Mouse (Mus musculus): ENCODE measurements around the gene Pitpnm2. TPM values are rescaled to one million over a fixed set of nuclear protein-coding genes. Genes with fewer than 3 reads are reported as not detected.

Gene Pitpnm2
- polyA plus RNA-seq, 1 experiment, result 17.3 TPM

GRCm38 (mm10) chr5:124230461-124230860 lies 19.1 kb downstream of the Pitpnm2 start:
- Histone ChIP-seq H3K4me1 (ENCODE audit: control insufficient read depth, insufficient read depth, low read length) (peaks cover 14% of the 10 kb centered on the region; the same call in 1 of the 2 replicates), H3K27ac (ENCODE audit: insufficient read depth, low read depth, low read length) (no peak overlapping the region), H3K4me3 (ENCODE audit: insufficient read depth, low read depth, low read length) (no peak overlapping the region), H3K27me3 (replicated peaks; ENCODE audit: control insufficient read depth, insufficient read depth, low read length) (no peaks in the 10 kb centered on the region), H3K36me3 (ENCODE audit: control insufficient read depth, insufficient read depth, low read length) (no peaks in the 10 kb centered on the region)
- no peak for TF ChIP-seq POLR2A (IDR thresholded peaks at IDR 0.05; ENCODE audit: low read depth, low read length)
- TF ChIP-seq CTCF (conservative IDR thresholded peaks at IDR 0.05; ENCODE audit: insufficient read depth, insufficient read length, low read depth, low read length), result no peak
- no peak for DNase-seq
- WGBS, result 63% methylated on average over 9 of the region's 9 CpGs

GRCm38 (mm10) chr5:124227193-124227592 lies 22.4 kb downstream of the Pitpnm2 start:
- no peak overlapping the region for H3K4me3 ChIP-seq (ENCODE audit: insufficient read depth, low read depth, low read length)
- no peak for TF ChIP-seq CTCF (conservative IDR thresholded peaks at IDR 0.05; ENCODE audit: insufficient read depth, insufficient read length, low read depth, low read length)
- TF ChIP-seq POLR2A (IDR thresholded peaks at IDR 0.05; ENCODE audit: low read depth, low read length), result no peak
- no peak for DNase-seq
- 63% methylated on average over 6 of the region's 6 CpGs for WGBS
- peaks cover 15% of the 10 kb centered on the region for H3K4me1 ChIP-seq (ENCODE audit: control insufficient read depth, insufficient read depth, low read length)
- H3K27ac ChIP-seq (ENCODE audit: insufficient read depth, low read depth, low read length), result peak overlapping the region; percentile 21; the same call in 1 of the 2 replicates
- H3K27me3 ChIP-seq (replicated peaks; ENCODE audit: control insufficient read depth, insufficient read depth, low read length), result no peaks in the 10 kb centered on the region
- no peaks in the 10 kb centered on the region for H3K36me3 ChIP-seq (ENCODE audit: control insufficient read depth, insufficient read depth, low read length)

GRCm38 (mm10) chr5:124226494-124226893 lies 23.1 kb downstream of the Pitpnm2 start:
- peak; percentile 87 for DNase-seq
- Histone ChIP-seq H3K4me1 (ENCODE audit: control insufficient read depth, insufficient read depth, low read length) (peaks cover 22% of the 10 kb centered on the region), H3K27ac (ENCODE audit: insufficient read depth, low read depth, low read length) (no peak overlapping the region), H3K27me3 (replicated peaks; ENCODE audit: control insufficient read depth, insufficient read depth, low read length) (no peaks in the 10 kb centered on the region), H3K36me3 (ENCODE audit: control insufficient read depth, insufficient read depth, low read length) (no peaks in the 10 kb centered on the region), H3K4me3 (ENCODE audit: insufficient read depth, low read depth, low read length) (no peak overlapping the region)
- TF ChIP-seq CTCF (conservative IDR thresholded peaks at IDR 0.05; ENCODE audit: insufficient read depth, insufficient read length, low read depth, low read length), result no peak
- no peak for TF ChIP-seq POLR2A (IDR thresholded peaks at IDR 0.05; ENCODE audit: low read depth, low read length)
- WGBS, result 60% methylated on average over 4 of the region's 4 CpGs

- Histone ChIP-seq H3K4me1 (ENCODE audit: control insufficient read depth, insufficient read depth, low read length) (peaks cover 24% of the 10 kb centered on the region), H3K4me3 (ENCODE audit: insufficient read depth, low read depth, low read length) (no peak overlapping the region), H3K36me3 (ENCODE audit: control insufficient read depth, insufficient read depth, low read length) (no peaks in the 10 kb centered on the region), H3K27me3 (replicated peaks; ENCODE audit: control insufficient read depth, insufficient read depth, low read length) (no peaks in the 10 kb centered on the region), H3K27ac (ENCODE audit: insufficient read depth, low read depth, low read length) (no peak overlapping the region)
- no peak for TF ChIP-seq CTCF (conservative IDR thresholded peaks at IDR 0.05; ENCODE audit: insufficient read depth, insufficient read length, low read depth, low read length)
- no peak for TF ChIP-seq POLR2A (IDR thresholded peaks at IDR 0.05; ENCODE audit: low read depth, low read length)
- 95% methylated on average over 7 of the region's 7 CpGs for WGBS
- no peak for DNase-seq
Observed at GRCm38 (mm10) chr5:124225891-124226290, 23.7 kb downstream of the Pitpnm2 start.

DNA sequence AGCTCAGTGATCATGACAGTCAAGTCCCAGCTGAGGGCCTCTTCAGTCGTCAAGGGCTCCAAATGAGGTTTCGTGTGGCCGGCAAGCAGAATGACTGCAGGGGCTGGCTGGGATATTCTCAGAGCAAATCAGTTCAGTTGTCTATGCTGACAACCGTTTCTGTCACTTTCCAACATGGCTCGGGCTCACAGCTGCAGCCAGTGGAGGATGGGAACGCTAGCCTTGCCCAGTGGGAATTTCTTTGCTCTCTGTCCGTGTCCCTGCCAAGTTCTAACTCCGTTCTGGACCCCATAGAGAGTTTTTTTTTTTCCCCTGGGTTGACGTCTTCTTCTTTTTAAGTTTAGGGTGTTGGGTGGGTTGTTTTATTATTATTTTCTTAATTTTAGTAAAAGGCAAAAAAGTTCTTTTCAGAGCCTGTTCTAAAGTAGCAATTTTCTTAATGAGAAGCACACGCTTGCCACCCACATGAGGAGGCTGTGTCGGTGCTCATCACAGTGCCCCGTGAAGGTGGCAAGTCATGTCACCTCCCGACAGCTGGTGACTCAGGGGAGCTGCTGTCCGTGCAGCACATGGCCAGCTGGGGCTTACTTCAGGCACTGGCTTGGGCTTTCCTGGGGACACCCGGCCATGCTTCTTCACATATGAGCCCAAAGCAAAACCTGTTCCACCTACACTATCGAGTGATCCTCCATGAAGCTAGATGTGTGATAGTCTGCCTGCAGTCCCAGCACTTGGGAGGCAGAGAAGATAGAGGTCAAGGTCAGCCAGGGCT lies 25.1 kb downstream of the Pitpnm2 start:
- DNase-seq, result no peak
- Histone ChIP-seq H3K27me3 (replicated peaks; ENCODE audit: control insufficient read depth, insufficient read depth, low read length) (no peaks in the 10 kb centered on the region), H3K27ac (ENCODE audit: insufficient read depth, low read depth, low read length) (no peak overlapping the region), H3K4me3 (ENCODE audit: insufficient read depth, low read depth, low read length) (no peak overlapping the region), H3K4me1 (ENCODE audit: control insufficient read depth, insufficient read depth, low read length) (peaks cover 29% of the 10 kb centered on the region), H3K36me3 (ENCODE audit: control insufficient read depth, insufficient read depth, low read length) (no peaks in the 10 kb centered on the region)
- no peak for TF ChIP-seq POLR2A (IDR thresholded peaks at IDR 0.05; ENCODE audit: low read depth, low read length)
- TF ChIP-seq CTCF (conservative IDR thresholded peaks at IDR 0.05; ENCODE audit: insufficient read depth, insufficient read length, low read depth, low read length), result no peak
- 77% methylated on average over 16 of the region's 16 CpGs for WGBS

GRCm38 (mm10) chr5:124223574-124223973 lies 26.0 kb downstream of the Pitpnm2 start:
- Histone ChIP-seq H3K36me3 (ENCODE audit: control insufficient read depth, insufficient read depth, low read length) (no peaks in the 10 kb centered on the region), H3K4me3 (ENCODE audit: insufficient read depth, low read depth, low read length) (no peak overlapping the region), H3K4me1 (ENCODE audit: control insufficient read depth, insufficient read depth, low read length) (peaks cover 29% of the 10 kb centered on the region), H3K27me3 (replicated peaks; ENCODE audit: control insufficient read depth, insufficient read depth, low read length) (no peaks in the 10 kb centered on the region), H3K27ac (ENCODE audit: insufficient read depth, low read depth, low read length) (no peak overlapping the region)
- TF ChIP-seq POLR2A (IDR thresholded peaks at IDR 0.05; ENCODE audit: low read depth, low read length) (no peak), CTCF (conservative IDR thresholded peaks at IDR 0.05; ENCODE audit: insufficient read depth, insufficient read length, low read depth, low read length) (no peak)
- no peak for DNase-seq
- 94% methylated on average over 8 of the region's 8 CpGs for WGBS

DNA sequence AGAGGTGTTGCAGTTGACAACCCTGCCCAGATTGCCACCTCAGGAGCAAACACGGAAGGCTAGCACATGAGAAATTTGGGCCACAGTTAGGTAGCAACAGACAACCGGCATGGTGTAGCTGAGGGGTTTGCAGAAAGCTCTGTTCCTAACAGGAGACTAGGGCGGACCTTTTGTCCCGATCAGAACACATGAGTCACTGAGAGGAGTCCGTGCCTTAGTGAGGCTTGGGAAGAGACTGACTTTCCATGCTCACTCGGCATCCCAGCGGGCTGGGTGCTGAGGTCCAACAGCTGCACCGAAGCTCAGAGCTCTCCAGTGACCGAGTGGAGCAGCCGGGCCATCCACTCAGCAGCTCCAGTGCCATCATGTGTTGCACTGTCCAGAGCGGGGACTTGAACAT lies 26.9 kb downstream of the Pitpnm2 start:
- H3K27me3 ChIP-seq (replicated peaks; ENCODE audit: control insufficient read depth, insufficient read depth, low read length), result no peaks in the 10 kb centered on the region
- DNase-seq, result no peak
- H3K4me3 ChIP-seq (ENCODE audit: insufficient read depth, low read depth, low read length), result no peak overlapping the region
- H3K36me3 ChIP-seq (ENCODE audit: control insufficient read depth, insufficient read depth, low read length), result no peaks in the 10 kb centered on the region
- TF ChIP-seq CTCF (conservative IDR thresholded peaks at IDR 0.05; ENCODE audit: insufficient read depth, insufficient read length, low read depth, low read length), result no peak
- no peak for TF ChIP-seq POLR2A (IDR thresholded peaks at IDR 0.05; ENCODE audit: low read depth, low read length)
- WGBS, result 74% methylated on average over 11 of the region's 11 CpGs
- peak overlapping the region; percentile 2; the same call in 1 of the 2 replicates for H3K27ac ChIP-seq (ENCODE audit: insufficient read depth, low read depth, low read length)
- peaks cover 32% of the 10 kb centered on the region for H3K4me1 ChIP-seq (ENCODE audit: control insufficient read depth, insufficient read depth, low read length)
